Mouse (Mus musculus): Measurements from ENCODE around the gene Fam168a.

- TF ChIP-seq CTCF (conservative IDR thresholded peaks at IDR 0.05; ENCODE audit: low read length) (no peak), POU5F1 (IDR thresholded peaks at IDR 0.05; ENCODE audit: borderline replicate concordance, low read length) (no peak)
These were observed 164.9 kb downstream of the Fam168a start for GRCm38 (mm10) chr7:100871355-100871754.

Data from E14TG2a.4 (cell line).